Mouse (Mus musculus) heart, embryonic 16.5 days (tissue): ENCODE results near the gene Cars. TPM values are rescaled to one million over a fixed set of nuclear protein-coding genes. Genes with fewer than 3 reads are reported as not detected.

ENCODE experiments used
- ATAC-seq: fragments of 200-750 bp; cut with Nextera tagmentation; replicated peaks from 2 replicates; pipeline ENCODE4 v1.8.0; 2017; ENCODE audit warnings: moderate number of reproducible peaks; ENCODE audit not compliant: insufficient read depth, low FRiP score; ENCODE audit errors: extremely low read depth
- H3K27ac ChIP-seq: fragments of 300-500 bp; sonication (generic); 2 replicates; pipeline ENCODE4 v1.5.1; 2014; ENCODE audit warnings: mild to moderate bottlenecking, low read length, control low read depth, moderate library complexity
- H3K27me3 ChIP-seq: fragments of 300-500 bp; sonication (generic); 2 replicates; pipeline ENCODE4 v1.6.1; 2014; ENCODE audit warnings: low read length, mixed read lengths; ENCODE audit not compliant: control insufficient read depth, insufficient read depth
- H3K36me3 ChIP-seq: fragments of 300-500 bp; sonication (generic); 2 replicates; pipeline ENCODE4 v1.6.1; 2014; ENCODE audit not compliant: control insufficient read depth, insufficient read depth
- H3K4me1 ChIP-seq: fragments of 300-500 bp; sonication (generic); 2 replicates; pipeline ENCODE4 v1.6.1; 2014; ENCODE audit warnings: low read length, mixed read lengths; ENCODE audit not compliant: control insufficient read depth, insufficient read depth
- H3K4me2 ChIP-seq: fragments of 300-500 bp; sonication (generic); 2 replicates; pipeline ENCODE4 v1.6.1; 2014; ENCODE audit warnings: low read depth, mild to moderate bottlenecking, control low read depth, low read length
- H3K4me3 ChIP-seq: fragments of 300-500 bp; sonication (generic); 2 replicates; pipeline ENCODE4 v1.5.1; 2014; ENCODE audit warnings: mild to moderate bottlenecking, control low read depth, low read length
- H3K9ac ChIP-seq: fragments of 300-500 bp; sonication (generic); 2 replicates; pipeline ENCODE4 v1.6.1; 2014; ENCODE audit warnings: low read length, control low read depth
- H3K9me3 ChIP-seq: fragments of 300-500 bp; sonication (generic); replicated peaks from 2 replicates; pipeline ENCODE4 v1.6.1; 2016; ENCODE audit warnings: low read length; ENCODE audit not compliant: control insufficient read depth
- WGBS: fragments of 180-500 bp; shearing (Covaris S2); extraction: QIAGEN DNeasy Blood & Tissue Kit; methylation state at CpG from one replicate; pipeline ENCODE4 v1.1.7; 2014; 5-methylcytosine and 5-hydroxymethylcytosine counted together
- microRNA-seq: library from miRNA; unstranded; fragments of <30 nt; microRNA quantifications from one replicate; pipeline ENCODE4, GENCODE M21; 2017
- polyA plus RNA-seq: library from polyadenylated mRNA; unstranded; fragments of >200 nt; fragmentation: Nextera tagmentation; extraction: Ambion mirVana; gene quantifications from 2 replicates; pipeline ENCODE4 v1.2.1, GENCODE M21; 2015

The Cars gene
- polyA plus RNA-seq, 1 experiment from 2014 or later: 35.0 TPM

DNA sequence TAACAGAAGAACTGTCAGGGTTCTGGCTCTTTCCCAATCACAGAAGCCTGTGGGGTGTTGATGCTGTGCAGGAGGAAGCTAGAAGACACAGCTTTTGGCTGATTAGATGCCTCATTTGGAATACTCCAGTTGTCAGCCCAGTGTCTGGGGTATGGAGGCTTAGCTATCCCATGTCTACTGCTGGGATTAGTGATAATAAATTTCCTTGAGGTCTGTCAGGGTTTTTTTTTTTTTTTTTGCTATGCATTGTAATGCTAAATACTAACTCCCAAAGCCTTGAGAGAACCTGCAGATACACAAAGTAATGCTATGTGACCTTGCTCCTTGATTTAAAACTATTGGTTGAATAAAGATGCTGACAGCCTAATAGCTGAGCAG, 88.6 kb downstream of the Cars start:
- no peak overlapping the region for H3K4me3 ChIP-seq
- no peak for ATAC-seq
- H3K9me3 ChIP-seq: 0 out of 2 replicates have a peak, but pooled peaks cover 3% of the 10 kb centered on the region

GRCm38 (mm10) chr7:143510593-143511334, 89.1 kb downstream of the Cars start:
- no peaks in the 10 kb centered on the region for H3K4me1 ChIP-seq
- no peaks in the 10 kb centered on the region for H3K27me3 ChIP-seq
- no peak for ATAC-seq
- peaks cover 26% of the 10 kb centered on the region for H3K36me3 ChIP-seq
- H3K9me3 ChIP-seq: 0 out of 2 replicates have a peak, but pooled peaks cover 3% of the 10 kb centered on the region
- no peak overlapping the region for H3K4me2 ChIP-seq
- no peak overlapping the region for H3K4me3 ChIP-seq
- H3K9ac ChIP-seq: no peak overlapping the region
- WGBS: 86% methylated on average over 3 of the region's 3 CpGs
- H3K27ac ChIP-seq: no peak overlapping the region

More for the DNA sequence above, 88.6 kb downstream of the Cars start:
- Histone ChIP-seq H3K27ac (no peak overlapping the region), H3K36me3 (peaks cover 27% of the 10 kb centered on the region), H3K4me2 (no peak overlapping the region), H3K27me3 (no peaks in the 10 kb centered on the region), H3K4me1 (no peaks in the 10 kb centered on the region), H3K9ac (no peak overlapping the region)

DNA sequence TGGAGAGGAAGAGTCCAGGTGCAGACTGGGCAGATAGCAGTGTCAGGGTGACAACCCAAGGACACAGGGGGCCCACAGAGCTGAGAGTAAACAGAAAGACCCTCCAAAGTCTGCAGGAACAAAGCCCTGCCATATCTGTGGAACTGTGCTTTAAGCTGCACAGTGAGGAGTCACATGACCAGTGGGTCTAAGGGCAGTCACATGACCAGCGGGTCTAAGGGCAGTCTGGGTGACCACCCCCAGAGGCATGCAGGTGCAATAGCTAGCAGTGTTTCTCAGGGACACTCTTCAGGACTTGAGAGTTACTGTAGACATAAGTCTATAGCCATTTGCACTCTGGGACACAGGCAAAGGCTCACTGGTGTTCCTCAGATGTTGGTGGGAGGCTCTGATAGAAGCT, 90.3 kb downstream of the Cars start:
- Histone ChIP-seq H3K27me3 (0 out of 2 replicates have a peak, but pooled peaks cover 1% of the 10 kb centered on the region), H3K4me2 (no peak overlapping the region), H3K36me3 (peaks cover 15% of the 10 kb centered on the region), H3K27ac (no peak overlapping the region), H3K4me1 (no peaks in the 10 kb centered on the region), H3K9ac (no peak overlapping the region), H3K4me3 (no peak overlapping the region), H3K9me3 (0 out of 2 replicates have a peak, but pooled peaks cover 3% of the 10 kb centered on the region)
- WGBS: 72% methylated on average over 1 of the region's 1 CpGs
- no peak; the same call in 1 of the 2 replicates for ATAC-seq

Small RNA genes within 50 kb of the gene (microRNA-seq; reads per million reads assigned to microRNA genes)
- gene Mir7064: not detected

Other genes with a start within 250 kb of the Cars start
- 285 and 286 TPM in 2 replicates for gene Cdkn1c, start 139.0 kb downstream of the Cars start, polyA plus RNA-seq
- 0.66 and 1.0 TPM in 2 replicates for gene Slc22a18, start 126.4 kb downstream of the Cars start, polyA plus RNA-seq
- 0.29 and 0.71 TPM in 2 replicates for gene Phlda2, start 96.9 kb downstream of the Cars start, polyA plus RNA-seq
- 240 and 245 TPM in 2 replicates for gene Nap1l4, start 51.0 kb downstream of the Cars start, polyA plus RNA-seq
- gene Tnfrsf26, start 28.6 kb upstream of the Cars start, polyA plus RNA-seq: 0.65 and 1.2 TPM in 2 replicates
- 2.2 and 2.3 TPM in 2 replicates for gene Tnfrsf22, start 49.6 kb upstream of the Cars start, polyA plus RNA-seq
- 1.3 and 1.5 TPM in 2 replicates for gene Tnfrsf23, start 85.8 kb upstream of the Cars start, polyA plus RNA-seq
- 35.8 and 39.5 TPM in 2 replicates for gene Osbpl5, start 156.9 kb upstream of the Cars start, polyA plus RNA-seq
- gene Mrgprg, start 166.9 kb upstream of the Cars start, polyA plus RNA-seq: not detected in 2 replicates
- 1.7 and 2.2 TPM in 2 replicates for gene Mrgpre, start 184.4 kb upstream of the Cars start, polyA plus RNA-seq
- 9.0 and 9.1 TPM in 2 replicates for gene Nadsyn1, start 222.8 kb upstream of the Cars start, polyA plus RNA-seq
- gene Dhcr7, start 223.1 kb upstream of the Cars start, polyA plus RNA-seq: 19.1 and 23.8 TPM in 2 replicates